Mouse (Mus musculus) embryonic stem cell, embryonic (primary cell): ENCODE measurements at regions not wholly inside any gene's neighbourhood (a gene's known extent, or its start where the extent isn't known, plus 50 kb on each side); places are given as distances from the start of the nearest gene placed in this dataset.

ENCODE experiments used
- CTCF ChIA-PET, 4 experiments: fragments of 300-600 bp in 2 of 4; fragments of 350-600 bp in 2 of 4; sonication (Branson Sonifier 250); formaldehyde crosslinking; loops; one replicate each; lab custom pipeline; 2022; ENCODE audit warnings: inconsistent platforms in 2 of 4; lab: Charles Lee
- POLR2A ChIA-PET, 4 experiments: fragments of 300-600 bp in 2 of 4; fragments of 350-600 bp in 2 of 4; sonication (Branson Sonifier 250); formaldehyde crosslinking; loops; one replicate each; lab custom pipeline; 2022; ENCODE audit warnings: antibody characterized with exemption in 4 of 4, inconsistent platforms in 1 of 4; lab: Charles Lee

- CTCF ChIA-PET, result interaction anchor here in 3 of 4 experiments (0.6 to 2.1 kb wide), 6 partner anchors 16 to 51 kb away, joined by 3 to 6 read pairs (median 4); no protein-coding TSS in a partner anchor
These were observed 75.9 kb upstream of the Zc3h12a start for GRCm38 (mm10) chr4:125203521-125203920.

DNA sequence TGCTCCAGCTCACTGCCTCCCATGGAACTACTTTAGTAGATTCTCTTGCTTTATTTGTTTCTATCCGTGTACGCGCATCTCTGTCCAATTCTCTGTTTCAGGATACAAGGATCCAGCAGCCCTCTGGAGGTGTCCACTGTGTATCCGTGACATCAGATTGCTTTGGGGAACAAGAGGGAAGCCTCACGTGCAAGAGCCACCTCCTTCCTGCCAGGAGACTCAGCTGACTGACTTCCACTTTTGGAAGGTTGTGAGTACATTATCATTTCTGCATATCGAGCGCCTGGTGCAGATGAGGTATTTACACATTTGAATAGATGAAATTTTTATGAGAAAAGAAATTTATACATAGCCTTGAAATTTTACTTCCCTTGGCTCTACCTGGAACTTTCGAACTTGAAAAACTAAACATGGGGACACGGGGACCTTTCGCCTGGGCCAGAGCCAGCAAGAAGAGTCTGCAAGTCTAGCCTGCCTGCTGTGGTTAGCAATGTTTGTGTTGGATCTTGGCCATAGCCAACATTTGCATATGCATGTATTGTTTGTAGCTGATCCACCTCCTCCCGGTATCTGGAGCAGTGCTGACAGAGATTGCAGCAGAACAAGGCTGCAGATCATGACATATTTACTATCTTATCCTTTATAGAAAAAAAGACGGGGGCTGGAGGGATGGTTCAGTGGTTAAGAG, 74.1 kb upstream of the Zc3h12a start:
- ChIA-PET CTCF (interaction anchor here (0.6 to 2.8 kb wide), 4 partner anchors 38 to 661 kb away, joined by 5 to 19 read pairs (median 6); no protein-coding TSS in a partner anchor), POLR2A (interaction anchor here in 2 of 4 experiments (0.6 to 1.8 kb wide), 7 partner anchors 10 to 791 kb away, joined by 3 to 8 read pairs (median 4); no protein-coding TSS in a partner anchor)

More at GRCm38 (mm10) chr4:125203521-125203920, 75.9 kb upstream of the Zc3h12a start:
- POLR2A ChIA-PET, result interaction anchor here in 2 of 4 experiments (0.9 to 2.7 kb wide), 11 partner anchors 8 to 51 kb away, joined by 3 to 8 read pairs (median 3); no protein-coding TSS in a partner anchor

- ChIA-PET CTCF (interaction anchor here in 2 of 4 experiments (0.9 to 2.8 kb wide), 7 partner anchors 19 to 711 kb away, joined by 3 to 8 read pairs (median 3); no protein-coding TSS in a partner anchor), POLR2A (interaction anchor here in 3 of 4 experiments (0.5 to 2.2 kb wide), 17 partner anchors 9 to 492 kb away, joined by 3 to 7 read pairs (median 3); partner anchors contain the start of gene Meaf6 (in 1 of the 3))
These were observed 73.1 kb upstream of the Zc3h12a start for GRCm38 (mm10) chr4:125200762-125201161.

DNA sequence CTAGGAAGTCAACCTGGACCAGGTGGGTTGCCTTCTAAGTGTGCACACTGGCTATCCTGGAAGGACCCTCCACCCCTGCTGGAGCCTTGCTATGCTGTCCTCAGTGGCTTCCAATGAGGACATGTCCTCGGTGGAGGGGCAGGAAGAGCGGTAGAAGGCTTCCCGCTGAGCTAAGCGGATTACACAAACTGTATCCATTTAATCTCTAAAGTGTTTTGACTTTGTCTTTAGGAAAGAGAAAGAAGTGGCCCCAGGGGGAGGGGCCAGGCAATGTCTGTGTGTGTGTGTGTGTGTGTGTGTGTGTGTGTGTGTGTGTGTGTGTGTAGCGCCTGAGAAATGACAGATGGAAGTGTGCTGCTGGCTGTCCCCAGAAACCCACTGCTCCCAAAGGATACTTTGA, 71.6 kb upstream of the Zc3h12a start:
- ChIA-PET CTCF (interaction anchor here (0.6 to 1.1 kb wide), 5 partner anchors 13 to 499 kb away, joined by 3 to 6 read pairs (median 3); no protein-coding TSS in a partner anchor), POLR2A (interaction anchor here in 3 of 4 experiments (0.6 to 2.2 kb wide), 7 partner anchors 8 to 291 kb away, joined by 3 to 6 read pairs (median 4); partner anchors contain the start of gene Meaf6 (in 1 of the 3))

GRCm38 (mm10) chr4:125195901-125196435, 68.3 kb upstream of the Zc3h12a start:
- POLR2A ChIA-PET, result interaction anchor here in 2 of 4 experiments (1.3 to 1.8 kb wide), 5 partner anchors 9 to 100 kb away, joined by 3 to 8 read pairs (median 4); no protein-coding TSS in a partner anchor
- CTCF ChIA-PET, result interaction anchor here in 1 of 4 experiments (0.8 kb wide), 1 partner anchor 36 kb away, joined by 3 read pairs; no protein-coding TSS in a partner anchor

DNA sequence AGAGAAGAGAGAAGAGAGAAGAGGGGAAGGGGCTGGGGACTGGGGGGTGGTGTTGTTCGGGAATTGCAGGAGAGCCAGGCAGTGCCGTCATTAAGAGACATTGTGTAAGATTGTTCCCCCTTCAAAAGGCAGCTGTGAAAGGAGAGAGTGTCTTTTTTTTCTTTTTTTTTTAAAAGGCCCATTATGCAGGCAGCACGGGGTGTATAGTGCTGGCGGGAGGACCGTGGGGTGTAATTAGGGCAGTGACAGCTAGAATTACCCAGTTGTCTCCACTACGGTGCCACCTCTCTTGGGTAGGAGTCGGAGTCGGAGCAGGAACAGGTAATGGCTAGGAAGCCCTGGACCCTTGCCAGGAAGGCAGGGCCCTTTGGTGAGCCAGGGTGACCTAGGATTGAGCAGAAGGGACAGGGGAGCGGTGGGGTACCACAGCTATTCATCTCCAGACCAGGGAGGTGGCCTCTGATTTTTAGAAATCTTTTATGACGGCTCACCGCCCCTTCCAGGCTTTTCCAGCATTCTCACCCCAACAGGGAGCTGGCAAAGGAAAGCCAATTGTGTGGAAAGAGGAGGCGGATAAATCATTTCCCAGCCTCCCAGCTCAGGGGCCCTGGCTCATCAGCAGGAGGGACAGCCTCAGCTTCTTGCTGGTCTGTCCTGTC, 67.2 kb upstream of the Zc3h12a start:
- ChIA-PET POLR2A (interaction anchor here in 2 of 4 experiments (0.9 to 1.8 kb wide), 6 partner anchors 9 to 32 kb away, joined by 3 to 8 read pairs (median 4); no protein-coding TSS in a partner anchor), CTCF (interaction anchor here in 1 of 4 experiments (0.8 kb wide), 1 partner anchor 37 kb away, joined by 3 read pairs; no protein-coding TSS in a partner anchor)

- POLR2A ChIA-PET, result interaction anchor here in 3 of 4 experiments (0.5 to 1.4 kb wide), 10 partner anchors 9 to 389 kb away, joined by 3 to 5 read pairs (median 3); no protein-coding TSS in a partner anchor
- CTCF ChIA-PET, result interaction anchor here in 2 of 4 experiments (0.6 to 0.8 kb wide), 2 partner anchors 158 to 313 kb away, joined by 3 read pairs; no protein-coding TSS in a partner anchor
These were observed 66.7 kb upstream of the Zc3h12a start for GRCm38 (mm10) chr4:125194298-125194697.

- ChIA-PET POLR2A (interaction anchor here in 3 of 4 experiments (0.6 to 1.9 kb wide), 17 partner anchors 8 to 880 kb away, joined by 3 to 11 read pairs (median 4); no protein-coding TSS in a partner anchor), CTCF (interaction anchor here in 3 of 4 experiments (0.6 to 1.4 kb wide), 5 partner anchors 11 to 77 kb away, joined by 3 to 5 read pairs (median 3); no protein-coding TSS in a partner anchor)
These were observed 64.0 kb upstream of the Zc3h12a start for GRCm38 (mm10) chr4:125191680-125192079.

DNA sequence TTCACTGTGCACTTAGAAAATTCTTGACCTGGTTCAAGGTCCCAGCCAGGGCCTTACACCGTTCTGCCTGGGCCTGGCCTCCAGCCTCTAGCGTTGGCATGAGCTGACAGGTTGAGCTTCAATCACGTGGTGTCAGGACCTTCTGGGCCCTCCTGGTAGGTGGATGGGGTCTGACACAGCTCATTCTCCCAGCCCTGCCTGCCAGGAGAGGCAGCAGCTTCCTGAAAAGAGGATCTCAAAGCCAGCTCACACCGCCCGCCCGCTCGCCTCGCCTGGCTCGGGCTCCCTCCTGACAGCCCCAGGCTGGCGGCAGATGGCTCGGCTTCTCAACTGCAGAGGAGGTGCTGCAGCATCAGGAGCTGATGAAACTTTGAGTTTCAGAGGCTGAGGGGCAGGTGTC, 63.4 kb upstream of the Zc3h12a start:
- CTCF ChIA-PET, result interaction anchor here (0.5 to 1.4 kb wide), 6 partner anchors 10 to 1721 kb away, joined by 3 to 5 read pairs (median 3); no protein-coding TSS in a partner anchor
- POLR2A ChIA-PET, result interaction anchor here (0.5 to 1.9 kb wide), 23 partner anchors 9 to 1519 kb away, joined by 3 to 11 read pairs (median 4); no protein-coding TSS in a partner anchor

DNA sequence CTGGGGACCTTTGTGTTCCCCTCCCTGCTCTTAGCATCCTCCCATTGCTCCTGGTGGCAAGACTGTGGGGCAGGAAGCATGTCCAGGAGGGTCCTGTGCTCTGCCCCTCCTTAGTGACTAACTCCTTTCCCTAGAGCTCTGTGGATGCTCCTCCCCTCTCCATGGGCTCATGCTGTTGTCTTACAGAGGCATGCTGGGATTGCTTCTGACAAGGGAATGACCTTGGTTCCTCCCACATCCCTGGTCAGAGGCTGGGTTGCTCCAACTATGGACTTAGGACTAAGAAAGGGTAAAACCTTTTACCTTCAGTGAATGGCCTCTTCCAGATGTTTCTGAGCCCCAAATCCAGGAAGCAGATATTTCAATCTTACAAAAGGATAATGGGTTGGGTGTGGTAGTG, 62.3 kb upstream of the Zc3h12a start:
- CTCF ChIA-PET, result interaction anchor here in 2 of 4 experiments (1.0 to 1.8 kb wide), 4 partner anchors 12 to 752 kb away, joined by 3 to 6 read pairs (median 4); no protein-coding TSS in a partner anchor
- POLR2A ChIA-PET, result interaction anchor here in 3 of 4 experiments (0.6 to 1.7 kb wide), 6 partner anchors 11 to 361 kb away, joined by 3 to 5 read pairs (median 4); no protein-coding TSS in a partner anchor

GRCm38 (mm10) chr4:125186246-125186645, 58.6 kb upstream of the Zc3h12a start:
- CTCF ChIA-PET, result interaction anchor here in 1 of 4 experiments (0.6 kb wide), 1 partner anchor 13 kb away, joined by 5 read pairs; no protein-coding TSS in a partner anchor

DNA sequence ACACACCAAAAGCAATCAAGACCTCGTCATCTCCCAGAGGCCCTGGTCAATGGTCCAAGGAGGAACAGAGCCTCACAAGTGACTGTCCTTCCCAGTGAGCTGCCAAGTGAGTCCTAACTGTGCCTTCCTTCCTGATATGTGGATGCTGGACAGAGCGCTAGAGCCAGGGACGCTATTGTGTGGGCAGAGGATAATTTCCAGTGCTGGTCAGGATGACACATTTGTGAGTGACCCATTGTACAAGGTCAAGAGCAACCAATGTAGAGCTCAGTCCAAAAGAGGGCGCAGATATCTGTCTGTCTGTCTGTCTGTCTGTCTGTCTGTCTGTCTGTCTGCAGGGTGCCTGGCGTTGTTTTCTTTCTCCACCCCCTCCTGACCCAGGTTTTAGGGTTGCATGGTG, 57.4 kb upstream of the Zc3h12a start:
- CTCF ChIA-PET, result interaction anchor here in 1 of 4 experiments (0.7 kb wide), 1 partner anchor 782 kb away, joined by 9 read pairs; no protein-coding TSS in a partner anchor
- POLR2A ChIA-PET, result no interaction called here

More at GRCm38 (mm10) chr4:125186246-125186645, 58.6 kb upstream of the Zc3h12a start:
- POLR2A ChIA-PET, result interaction anchor here in 1 of 4 experiments (1.1 kb wide), 1 partner anchor 9 kb away, joined by 4 read pairs; no protein-coding TSS in a partner anchor

DNA sequence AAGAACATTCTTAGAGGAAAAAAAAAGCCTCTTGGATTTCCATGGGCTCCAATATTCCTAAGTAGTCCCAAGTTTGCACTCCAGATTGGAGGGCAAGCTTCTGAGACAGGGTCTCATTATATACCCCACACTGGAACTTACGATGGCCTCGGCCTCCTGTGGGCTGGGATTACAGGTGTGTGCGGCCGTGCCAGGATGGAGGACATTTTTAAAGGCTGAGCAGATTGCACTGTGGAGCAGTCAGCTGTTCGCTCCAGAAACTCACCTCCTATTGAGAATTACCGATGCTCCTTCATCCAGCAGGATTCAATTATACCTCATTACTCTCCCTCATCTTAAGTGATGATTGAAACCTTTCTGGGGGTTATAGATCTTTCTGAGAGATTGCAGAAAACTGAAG, 53.3 kb upstream of the Zc3h12a start:
- CTCF ChIA-PET, result interaction anchor here in 2 of 4 experiments (0.6 to 1.4 kb wide), 3 partner anchors 10 to 757 kb away, joined by 3 to 4 read pairs (median 3); no protein-coding TSS in a partner anchor
- POLR2A ChIA-PET, result interaction anchor here in 1 of 4 experiments (0.6 kb wide), 2 partner anchors 9 to 319 kb away, joined by 3 read pairs; no protein-coding TSS in a partner anchor

DNA sequence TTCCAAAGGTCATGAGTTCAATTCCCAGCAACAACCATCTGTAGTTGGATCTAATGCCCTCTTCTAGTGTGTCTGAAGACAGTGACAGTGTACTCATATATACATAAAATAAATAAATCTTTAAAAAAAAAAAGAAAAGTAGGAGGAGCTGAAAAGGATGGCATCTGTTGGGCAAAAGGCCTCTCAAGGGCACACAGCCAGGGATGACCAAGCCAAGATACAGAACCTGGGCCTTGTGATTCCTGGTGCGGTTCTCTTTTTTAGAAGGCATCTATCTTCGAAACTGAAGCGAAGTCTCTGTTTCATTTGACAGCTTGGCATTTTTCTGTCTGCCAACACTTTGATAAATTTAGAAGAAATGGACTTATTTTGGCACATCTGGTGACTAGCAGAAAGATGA, 50.9 kb upstream of the Zc3h12a start:
- ChIA-PET CTCF (interaction anchor here (0.6 to 1.7 kb wide), 7 partner anchors 11 to 1475 kb away, joined by 4 to 7 read pairs (median 5); no protein-coding TSS in a partner anchor), POLR2A (interaction anchor here in 3 of 4 experiments (0.6 to 1.9 kb wide), 11 partner anchors 10 to 1084 kb away, joined by 3 to 11 read pairs (median 6); no protein-coding TSS in a partner anchor)

DNA sequence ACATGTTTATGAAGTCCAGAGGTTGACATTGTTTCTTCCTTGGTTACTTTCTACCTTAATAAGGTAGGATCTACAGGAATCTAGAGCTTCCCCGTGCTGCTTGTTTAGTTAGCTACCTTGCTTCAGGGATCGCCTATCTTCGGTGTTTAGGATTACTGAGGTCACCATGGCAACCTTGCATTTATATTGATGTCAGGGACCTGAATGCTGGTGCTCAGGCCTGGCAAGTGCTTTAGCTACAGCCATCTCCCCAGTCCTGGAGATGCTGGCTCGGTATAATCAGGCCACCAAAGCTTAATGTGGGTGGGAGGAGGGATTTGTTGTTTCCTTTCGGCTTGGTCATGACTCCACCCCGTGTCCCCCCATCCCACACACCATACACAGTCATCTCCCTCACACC, 50.0 kb upstream of the Zc3h12a start:
- CTCF ChIA-PET, result interaction anchor here (0.6 to 1.7 kb wide), 16 partner anchors 9 to 1476 kb away, joined by 3 to 8 read pairs (median 4); no protein-coding TSS in a partner anchor
- POLR2A ChIA-PET, result interaction anchor here in 3 of 4 experiments (0.6 to 1.9 kb wide), 24 partner anchors 9 to 1084 kb away, joined by 3 to 11 read pairs (median 4); no protein-coding TSS in a partner anchor
